Mouse (Mus musculus): ENCODE data around the gene Pmm2.

Gene Pmm2

GRCm38 (mm10) chr16:8679780-8680179 lies 42.3 kb downstream of the Pmm2 start:
- DNase-seq (ENCODE audit: low spot score): no peak

DNA sequence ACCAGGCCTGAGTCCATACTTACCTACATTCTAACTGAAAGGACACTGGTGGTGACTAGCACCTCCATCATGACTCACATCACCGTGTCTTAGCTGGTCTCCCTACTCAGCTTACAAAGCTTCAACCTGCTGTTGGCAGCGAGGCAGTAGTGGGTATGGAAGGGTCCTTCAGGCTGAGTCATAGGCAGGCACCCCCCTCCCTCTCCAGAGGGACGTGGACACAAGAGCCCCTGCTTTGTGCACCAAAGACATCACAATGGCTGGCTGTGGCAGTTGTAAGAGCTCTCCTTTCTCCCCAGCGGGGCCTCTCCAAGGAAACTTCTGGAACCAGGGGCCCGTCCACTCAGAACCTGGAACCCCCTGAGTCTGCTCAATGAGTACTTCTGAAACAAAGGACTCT lies 43.0 kb downstream of the Pmm2 start, which contains the start of gene Gm5767:
TSS of gene Gm5767 (plus strand) at position 301 of the 400 bp plus-strand sequence.
- DNase-seq (ENCODE audit: low spot score): no peak

DNA sequence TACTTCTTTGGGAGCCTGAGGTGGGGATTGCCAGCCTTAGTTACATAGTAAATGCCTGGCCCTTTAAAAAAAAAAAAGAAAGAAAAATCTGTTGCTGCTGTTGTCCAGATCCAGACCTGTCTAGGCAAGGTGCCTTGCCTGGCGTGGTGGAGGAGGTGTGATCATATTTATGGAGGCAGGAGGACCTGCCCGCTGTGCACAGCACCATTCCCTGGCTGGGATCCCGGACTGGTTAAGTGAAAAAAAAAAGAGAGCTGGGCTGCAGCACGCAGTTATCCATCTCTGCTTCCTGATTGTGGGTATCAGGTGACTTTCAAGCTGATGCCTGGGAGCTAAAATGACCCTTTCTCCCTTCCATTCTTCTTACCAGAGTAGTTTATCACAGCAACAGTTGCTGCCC lies 47.6 kb downstream of the Pmm2 start:
- no peak for DNase-seq (ENCODE audit: low spot score)

DNA sequence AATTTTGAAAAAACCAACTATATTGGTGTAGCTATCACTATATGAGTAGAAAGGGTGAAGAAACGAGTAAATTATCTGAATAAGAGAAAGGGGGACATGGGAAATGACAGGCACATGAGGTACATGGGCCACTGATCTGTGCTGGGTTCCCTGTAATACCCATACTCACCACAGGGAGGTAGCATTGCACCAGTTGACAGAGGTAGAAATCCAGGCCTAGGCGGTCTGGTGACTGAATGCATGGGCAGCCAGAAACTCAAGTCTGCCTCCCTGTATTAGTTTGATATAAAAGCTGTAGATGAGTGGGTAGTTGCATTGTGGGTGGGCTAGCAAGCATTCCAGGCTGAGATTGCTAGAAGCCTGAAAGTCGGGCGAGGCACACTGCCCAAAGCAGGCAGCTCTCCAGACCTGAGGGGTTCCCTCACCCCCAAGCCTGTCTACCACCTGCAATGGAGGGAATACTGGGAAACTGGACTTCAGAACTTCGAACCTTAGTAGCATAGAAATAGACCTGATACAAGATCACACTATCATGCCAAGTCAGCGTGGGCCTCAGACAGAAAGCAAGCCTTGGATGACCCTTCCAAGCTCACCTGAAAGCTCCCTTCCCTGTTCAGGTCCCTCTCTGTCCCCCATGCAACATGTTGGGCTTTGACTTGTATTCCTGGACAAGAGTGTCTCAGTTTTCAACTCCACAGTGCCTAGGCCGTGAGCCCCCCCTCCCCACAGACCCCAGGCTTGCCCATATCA lies 48.8 kb downstream of the Pmm2 start:
- no peak for DNase-seq (ENCODE audit: low spot score)

DNA sequence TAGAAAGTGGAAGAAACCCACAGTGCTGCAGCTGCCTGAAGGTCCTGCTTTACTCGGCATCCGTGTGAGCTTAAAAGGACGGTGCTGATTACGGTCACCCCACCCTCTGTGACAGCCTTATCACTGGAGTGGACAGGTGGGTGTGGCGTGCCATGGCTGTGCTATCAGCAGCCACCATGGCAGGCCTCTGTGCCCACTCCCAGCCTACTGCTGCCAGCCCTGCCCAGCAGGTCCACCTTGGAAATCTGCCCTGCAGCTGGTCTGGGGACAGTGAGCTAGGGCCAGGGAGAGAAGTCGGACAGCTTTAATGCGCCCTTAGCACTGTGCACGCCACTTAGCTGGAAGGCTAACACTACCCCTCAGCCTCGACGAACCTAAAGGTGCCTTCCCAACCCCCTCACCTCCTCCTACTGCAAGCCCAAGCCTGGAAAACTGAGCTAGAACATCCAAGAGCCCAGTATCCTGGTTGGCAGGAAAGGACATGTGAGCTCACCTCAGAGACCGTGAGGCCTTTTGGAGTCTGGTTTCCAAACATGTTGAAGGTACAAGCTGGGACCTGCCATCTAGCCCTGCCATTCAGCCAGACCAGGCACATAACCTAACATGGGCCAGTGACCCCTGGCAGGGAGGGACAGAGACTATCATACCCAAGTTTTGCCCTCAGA lies 49.5 kb downstream of the Pmm2 start:
- no peak for DNase-seq (ENCODE audit: low spot score)

DNA sequence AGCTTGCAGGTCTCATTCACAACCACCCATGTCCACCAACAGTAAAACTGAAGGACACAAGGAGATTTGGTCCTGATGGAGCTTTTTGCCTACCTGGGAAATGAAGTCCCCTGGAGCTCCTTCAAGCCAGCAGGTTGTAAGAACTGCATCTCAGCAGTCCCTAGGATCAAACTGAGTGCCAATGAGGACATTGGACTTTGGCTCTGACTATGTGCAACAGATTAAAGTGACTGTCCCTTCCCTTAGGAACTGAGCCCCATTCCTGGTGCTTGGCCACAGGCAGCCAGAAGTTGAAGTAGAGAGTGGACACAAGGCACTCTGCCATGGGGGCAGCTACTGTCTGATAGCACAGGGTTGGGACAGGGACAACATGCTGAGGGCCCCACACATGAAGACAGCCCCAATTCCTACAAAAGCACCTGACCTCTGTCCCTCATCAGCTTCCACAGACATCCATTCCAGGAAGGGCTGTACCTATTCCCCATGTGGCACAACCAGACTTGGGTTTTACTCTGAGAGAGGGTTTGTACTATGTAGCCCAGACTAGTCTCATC lies 50.2 kb downstream of the Pmm2 start:
- no peak for DNase-seq (ENCODE audit: low spot score)

DNA sequence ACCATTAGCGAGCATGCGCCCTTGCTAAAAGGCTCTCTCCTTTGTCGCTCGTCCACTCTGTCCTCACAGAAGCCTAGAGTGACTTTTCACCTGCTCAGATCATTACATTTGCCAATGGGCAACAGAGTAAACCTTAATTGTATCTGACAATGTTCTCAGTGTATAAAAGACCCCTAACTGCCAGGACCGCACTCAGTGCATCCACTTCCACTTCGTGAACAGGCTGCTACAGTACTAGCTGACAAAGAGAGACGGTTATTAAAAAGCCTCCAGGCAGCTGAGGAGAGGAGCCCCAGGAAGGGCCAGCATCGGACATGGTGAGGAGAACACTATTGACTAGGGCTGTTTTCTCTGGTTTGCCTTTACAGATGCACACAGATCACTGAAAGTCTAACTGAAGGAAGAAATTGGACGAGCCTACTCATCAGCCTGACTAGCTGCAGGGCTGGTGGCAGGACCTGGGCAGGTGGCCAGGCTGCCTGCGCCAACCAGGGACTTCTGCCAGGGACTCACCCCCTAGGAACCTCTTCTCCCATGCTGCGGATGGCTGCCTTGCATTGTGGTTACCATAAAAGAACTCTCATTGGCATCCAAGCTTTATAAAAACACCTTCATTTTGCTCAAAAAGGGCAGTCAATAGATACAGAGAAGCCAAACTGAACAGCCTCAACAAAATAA lies 52.6 kb downstream of the Pmm2 start:
- DNase-seq (ENCODE audit: low spot score): no peak

GRCm38 (mm10) chr16:8691206-8691605 lies 53.7 kb downstream of the Pmm2 start:
- no peak for DNase-seq (ENCODE audit: low spot score)

GRCm38 (mm10) chr16:8699556-8699955 lies 62.1 kb downstream of the Pmm2 start:
- no peak for DNase-seq (ENCODE audit: low spot score)

- DNase-seq (ENCODE audit: low spot score): no peak
These were observed 63.1 kb downstream of the Pmm2 start for GRCm38 (mm10) chr16:8700586-8700985.

DNA sequence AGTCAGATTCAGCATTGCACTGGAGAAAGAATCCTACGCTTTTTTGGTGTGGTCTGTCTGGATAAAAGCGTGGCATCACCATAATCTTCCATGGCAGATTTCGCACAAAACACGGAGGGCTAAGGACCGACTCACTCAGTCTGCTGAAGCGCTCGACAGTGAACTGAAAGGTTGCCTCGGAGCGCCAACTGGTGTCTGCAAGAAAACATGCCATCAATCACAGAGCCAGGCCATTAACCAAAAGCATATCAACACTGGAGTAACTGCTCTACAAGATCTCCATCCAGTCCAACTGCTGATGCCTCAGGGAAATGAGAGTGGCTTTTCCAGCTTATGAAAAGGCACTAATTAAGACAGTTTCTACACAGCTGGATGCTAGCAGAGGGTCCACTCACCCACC lies 74.5 kb downstream of the Pmm2 start:
- DNase-seq (ENCODE audit: low spot score): no peak
